Mouse (Mus musculus) spleen, adult 2 months (tissue): ENCODE results near the gene Plb1.

Experiments
- CTCF ChIP-seq: fragments of 200-500 bp; IDR thresholded peaks from 2 replicates; pipeline ENCODE4 v1.5.1; 2011; ENCODE audit warnings: mild to moderate bottlenecking, inconsistent platforms; ENCODE audit not compliant: insufficient read depth, insufficient read length, insufficient replicate concordance; ENCODE audit errors: extremely low read depth
- POLR2A ChIP-seq: fragments of 200-500 bp; IDR thresholded peaks from 2 replicates; pipeline ENCODE4 v1.6.1; 2011; ENCODE audit warnings: low read depth, low read length, inconsistent platforms

- TF ChIP-seq POLR2A (no peak), CTCF (no peak)
Observed at GRCm38 (mm10) chr5:32232474-32232873, at the start of gene Plb1.
